Mouse (Mus musculus) neural tube, embryonic 15.5 days (tissue): ENCODE results near the gene Bcl7c. TPM values are rescaled to one million over a fixed set of nuclear protein-coding genes. Genes with fewer than 3 reads are reported as not detected.
A peak's percentile ranks its signal among the peaks of the same experiment; 100 is the strongest.

ENCODE experiments used
- ATAC-seq: fragments of 200-750 bp; cut with Nextera tagmentation; 2 replicates; pipeline ENCODE4 v1.8.0; 2017; ENCODE audit warnings: mild to moderate bottlenecking, moderate TSS enrichment, moderate library complexity; ENCODE audit not compliant: low FRiP score
- H3K27ac ChIP-seq: fragments of 300-500 bp; sonication (generic); replicated peaks from 2 replicates; pipeline ENCODE4 v1.5.1; 2015; ENCODE audit warnings: mild to moderate bottlenecking, inconsistent platforms
- H3K27me3 ChIP-seq: fragments of 300-500 bp; sonication (generic); replicated peaks from 2 replicates; pipeline ENCODE4 v1.6.1; 2015; ENCODE audit warnings: inconsistent platforms
- H3K36me3 ChIP-seq: fragments of 300-500 bp; sonication (generic); 2 replicates; pipeline ENCODE4 v1.6.1; 2015; ENCODE audit warnings: inconsistent platforms
- H3K4me1 ChIP-seq: fragments of 300-500 bp; sonication (generic); 2 replicates; pipeline ENCODE4 v1.6.1; 2015; ENCODE audit warnings: inconsistent platforms
- H3K4me2 ChIP-seq: fragments of 300-500 bp; sonication (generic); 2 replicates; pipeline ENCODE4 v1.6.1; 2015; ENCODE audit warnings: inconsistent platforms, mild to moderate bottlenecking, moderate library complexity
- H3K4me3 ChIP-seq: fragments of 300-500 bp; sonication (generic); replicated peaks from 2 replicates; pipeline ENCODE4 v1.5.1; 2015; ENCODE audit warnings: mild to moderate bottlenecking, inconsistent platforms
- H3K9ac ChIP-seq: fragments of 300-500 bp; sonication (generic); replicated peaks from 2 replicates; pipeline ENCODE4 v1.6.1; 2015; ENCODE audit warnings: mild to moderate bottlenecking, inconsistent platforms
- H3K9me3 ChIP-seq: fragments of 300-500 bp; sonication (generic); replicated peaks from 2 replicates; pipeline ENCODE4 v1.6.1; 2016; ENCODE audit warnings: inconsistent platforms
- WGBS: fragments of 180-500 bp; shearing (Covaris S2); methylation state at CpG from one replicate; pipeline ENCODE4 v1.1.7; 2015; ENCODE audit warnings: mixed read lengths; 5-methylcytosine and 5-hydroxymethylcytosine counted together
- polyA plus RNA-seq: library from polyadenylated mRNA; unstranded; fragments of >200 nt; fragmentation: Nextera tagmentation; extraction: Ambion mirVana; gene quantifications from 2 replicates; pipeline ENCODE4 v1.2.1, GENCODE M21; 2015

The Bcl7c gene
- polyA plus RNA-seq, 1 experiment from 2014 or later, result 49.5 TPM

GRCm38 (mm10) chr7:127712461-127713385 is 4.0 kb upstream of the Bcl7c start, which contains the start of gene Ctf1:
Gene Ctf1 (plus strand): TSS chr7:127712736.
- H3K9me3 ChIP-seq, result no peaks in the 10 kb centered on the region
- H3K4me2 ChIP-seq, result peak within 1 kb of the TSS; percentile 59
- H3K36me3 ChIP-seq, result no peaks in the 10 kb centered on the region
- H3K27me3 ChIP-seq, result no peaks in the 10 kb centered on the region; the same call in 1 of the 2 replicates
- H3K9ac ChIP-seq, result peak within 1 kb of the TSS; percentile 32; the same call in 1 of the 2 replicates
- H3K4me1 ChIP-seq, result peaks cover 35% of the 10 kb centered on the region
- 3% methylated on average over 28 of the region's 28 CpGs for WGBS
- peak within 1 kb of the TSS; percentile 78 for H3K27ac ChIP-seq
- peak within 1 kb of the TSS; percentile 32 for H3K4me3 ChIP-seq
- ATAC-seq, result peak; percentile 69

GRCm38 (mm10) chr7:127711456-127711855 is 2.7 kb upstream of the Bcl7c start:
- 0 out of 2 replicates have a peak, but pooled peaks cover 2% of the 10 kb centered on the region for H3K36me3 ChIP-seq
- H3K27ac ChIP-seq, result no peak overlapping the region
- H3K4me3 ChIP-seq, result no peak overlapping the region
- no peak for ATAC-seq
- no peaks in the 10 kb centered on the region for H3K9me3 ChIP-seq
- no peak overlapping the region for H3K4me2 ChIP-seq
- WGBS, result 79% methylated on average over 3 of the region's 3 CpGs
- no peaks in the 10 kb centered on the region for H3K27me3 ChIP-seq
- H3K9ac ChIP-seq, result no peak overlapping the region
- H3K4me1 ChIP-seq, result peaks cover 34% of the 10 kb centered on the region

- Histone ChIP-seq H3K27ac (no peak overlapping the region), H3K4me2 (no peak overlapping the region), H3K4me3 (no peak overlapping the region), H3K4me1 (peaks cover 37% of the 10 kb centered on the region), H3K36me3 (peaks cover 6% of the 10 kb centered on the region), H3K9ac (no peak overlapping the region), H3K9me3 (no peaks in the 10 kb centered on the region), H3K27me3 (no peaks in the 10 kb centered on the region)
- WGBS, result 90% methylated on average over 3 of the region's 3 CpGs
- no peak for ATAC-seq
Observed at GRCm38 (mm10) chr7:127711031-127711430, 2.3 kb upstream of the Bcl7c start.

GRCm38 (mm10) chr7:127709261-127709979 is 687 bp upstream of the Bcl7c start:
- WGBS, result 72% methylated on average over 5 of the region's 5 CpGs
- H3K27ac ChIP-seq, result peak overlapping the region; percentile 91
- H3K36me3 ChIP-seq, result peaks cover 17% of the 10 kb centered on the region
- no peaks in the 10 kb centered on the region for H3K27me3 ChIP-seq
- ATAC-seq, result no peak
- no peaks in the 10 kb centered on the region for H3K9me3 ChIP-seq
- H3K4me2 ChIP-seq, result peak overlapping the region; percentile 75
- H3K4me3 ChIP-seq, result peak overlapping the region; percentile 68
- H3K9ac ChIP-seq, result peak overlapping the region; percentile 89
- H3K4me1 ChIP-seq, result peaks cover 37% of the 10 kb centered on the region

GRCm38 (mm10) chr7:127707957-127708206 is 851 bp downstream of the Bcl7c start:
- no peaks in the 10 kb centered on the region for H3K27me3 ChIP-seq
- peak overlapping the region; percentile 89 for H3K9ac ChIP-seq
- peaks cover 33% of the 10 kb centered on the region for H3K4me1 ChIP-seq
- ATAC-seq, result no peak
- H3K4me2 ChIP-seq, result peak overlapping the region; percentile 75
- WGBS, result 0% methylated on average over 5 of the region's 5 CpGs
- H3K27ac ChIP-seq, result peak overlapping the region; percentile 91
- H3K4me3 ChIP-seq, result peak overlapping the region; percentile 68
- no peaks in the 10 kb centered on the region for H3K9me3 ChIP-seq
- H3K36me3 ChIP-seq, result peaks cover 31% of the 10 kb centered on the region

- Histone ChIP-seq H3K4me2 (peak overlapping the region; percentile 75), H3K9ac (peak overlapping the region; percentile 89), H3K4me3 (peak overlapping the region; percentile 68), H3K27me3 (no peaks in the 10 kb centered on the region), H3K36me3 (peaks cover 34% of the 10 kb centered on the region), H3K9me3 (no peaks in the 10 kb centered on the region), H3K4me1 (peaks cover 27% of the 10 kb centered on the region), H3K27ac (peak overlapping the region; percentile 91)
- no peak for ATAC-seq
- WGBS, result 25% methylated on average over 22 of the region's 22 CpGs
Observed at GRCm38 (mm10) chr7:127707045-127707956, 1.4 kb downstream of the Bcl7c start.

GRCm38 (mm10) chr7:127705706-127706105 is 3.0 kb downstream of the Bcl7c start:
- H3K9me3 ChIP-seq, result no peaks in the 10 kb centered on the region
- no peaks in the 10 kb centered on the region for H3K27me3 ChIP-seq
- no peak overlapping the region for H3K4me2 ChIP-seq
- no peak overlapping the region for H3K4me3 ChIP-seq
- peaks cover 45% of the 10 kb centered on the region for H3K36me3 ChIP-seq
- no peak for ATAC-seq
- peaks cover 23% of the 10 kb centered on the region for H3K4me1 ChIP-seq
- WGBS, result 76% methylated on average over 4 of the region's 4 CpGs
- H3K9ac ChIP-seq, result no peak overlapping the region
- H3K27ac ChIP-seq, result no peak overlapping the region

GRCm38 (mm10) chr7:127704598-127704997 is 4.1 kb downstream of the Bcl7c start:
- H3K27me3 ChIP-seq, result no peaks in the 10 kb centered on the region
- peaks cover 23% of the 10 kb centered on the region for H3K4me1 ChIP-seq
- 81% methylated on average over 6 of the region's 6 CpGs for WGBS
- ATAC-seq, result no peak
- H3K4me2 ChIP-seq, result no peak overlapping the region
- no peaks in the 10 kb centered on the region for H3K9me3 ChIP-seq
- H3K9ac ChIP-seq, result no peak overlapping the region
- H3K27ac ChIP-seq, result no peak overlapping the region
- no peak overlapping the region for H3K4me3 ChIP-seq
- peaks cover 56% of the 10 kb centered on the region for H3K36me3 ChIP-seq

GRCm38 (mm10) chr7:127703561-127704178 is 5.1 kb downstream of the Bcl7c start:
- Histone ChIP-seq H3K9ac (no peak overlapping the region), H3K27ac (no peak overlapping the region), H3K9me3 (no peaks in the 10 kb centered on the region), H3K4me1 (peaks cover 17% of the 10 kb centered on the region), H3K36me3 (peaks cover 61% of the 10 kb centered on the region), H3K4me3 (no peak overlapping the region), H3K4me2 (no peak overlapping the region), H3K27me3 (no peaks in the 10 kb centered on the region)
- 93% methylated on average over 8 of the region's 8 CpGs for WGBS
- ATAC-seq, result no peak

- H3K36me3 ChIP-seq, result peaks cover 57% of the 10 kb centered on the region
- WGBS, result 89% methylated on average over 3 of the region's 3 CpGs
Observed at GRCm38 (mm10) chr7:127700712-127701331, 7.9 kb downstream of the Bcl7c start.

More at GRCm38 (mm10) chr7:127700712-127701331, 7.9 kb downstream of the Bcl7c start:
- Histone ChIP-seq H3K9ac (no peak overlapping the region), H3K4me3 (no peak overlapping the region), H3K27me3 (no peaks in the 10 kb centered on the region), H3K27ac (no peak overlapping the region), H3K4me2 (no peak overlapping the region), H3K9me3 (no peaks in the 10 kb centered on the region), H3K4me1 (no peaks in the 10 kb centered on the region)
- no peak for ATAC-seq
